Mouse (Mus musculus) heart, embryonic 11.5 days (tissue): ENCODE data around the gene Best3. TPM values are rescaled to one million over a fixed set of nuclear protein-coding genes. Genes with fewer than 3 reads are reported as not detected.
"Not testable (repeated sequence)": the region's sequence is repeated elsewhere in the genome, so short reads cannot be mapped to it uniquely, and the experiment has no call there.

Source experiments
- ATAC-seq: fragments of 200-750 bp; cut with Nextera tagmentation; replicated peaks from 2 replicates; pipeline ENCODE4 v1.8.0; 2017; ENCODE audit warnings: moderate library complexity; ENCODE audit not compliant: insufficient number of reproducible peaks, low FRiP score, low TSS enrichment
- H3K27ac ChIP-seq: fragments of 300-500 bp; sonication (generic); 2 replicates; pipeline ENCODE4 v1.5.1; 2014; ENCODE audit warnings: mild to moderate bottlenecking, low read depth, low read length
- H3K27me3 ChIP-seq: fragments of 300-500 bp; sonication (generic); 2 replicates; pipeline ENCODE4 v1.6.1; 2014; ENCODE audit warnings: mild to moderate bottlenecking, low read length, mixed read lengths; ENCODE audit not compliant: control insufficient read depth, insufficient read depth
- H3K36me3 ChIP-seq: fragments of 300-500 bp; sonication (generic); 2 replicates; pipeline ENCODE4 v1.6.1; 2014; ENCODE audit warnings: mild to moderate bottlenecking, low read length, moderate library complexity, mixed read lengths; ENCODE audit not compliant: control insufficient read depth, insufficient read depth
- H3K4me1 ChIP-seq: fragments of 300-500 bp; sonication (generic); 2 replicates; pipeline ENCODE4 v1.6.1; 2014; ENCODE audit warnings: low read length; ENCODE audit not compliant: control insufficient read depth, insufficient read depth
- H3K4me2 ChIP-seq: fragments of 300-500 bp; sonication (generic); 2 replicates; pipeline ENCODE4 v1.6.1; 2014; ENCODE audit warnings: mild to moderate bottlenecking, moderate library complexity
- H3K4me3 ChIP-seq: fragments of 300-500 bp; sonication (generic); 2 replicates; pipeline ENCODE4 v1.5.1; 2014; ENCODE audit warnings: low read depth, low read length
- H3K9ac ChIP-seq: fragments of 300-500 bp; sonication (generic); 2 replicates; pipeline ENCODE4 v1.6.1; 2014; ENCODE audit warnings: mild to moderate bottlenecking, low read depth, low read length, moderate library complexity
- H3K9me3 ChIP-seq: fragments of 300-500 bp; sonication (generic); replicated peaks from 2 replicates; pipeline ENCODE4 v1.6.1; 2016; ENCODE audit warnings: low read length; ENCODE audit not compliant: control insufficient read depth
- WGBS: fragments of 180-500 bp; shearing (Covaris S2); extraction: QIAGEN DNeasy Blood & Tissue Kit; methylation state at CpG from one replicate; pipeline ENCODE4 v1.1.7; 2014; ENCODE audit not compliant: insufficient replicate concordance; 5-methylcytosine and 5-hydroxymethylcytosine counted together
- polyA plus RNA-seq: library from polyadenylated mRNA; unstranded; fragments of >200 nt; fragmentation: Nextera tagmentation; extraction: Ambion mirVana; gene quantifications from 2 replicates; pipeline ENCODE4 v1.2.1, GENCODE M21; 2014

Best3 gene
- polyA plus RNA-seq, 1 experiment from 2014 or later = 0.14 TPM

- Histone ChIP-seq H3K4me1 (peaks cover 27% of the 10 kb centered on the region), H3K27ac (peak overlapping the region; percentile 77), H3K4me2 (peak overlapping the region; percentile 79), H3K4me3 (peak overlapping the region; percentile 42), H3K9me3 (no peaks in the 10 kb centered on the region), H3K9ac (peak overlapping the region; percentile 72), H3K36me3 (no peaks in the 10 kb centered on the region), H3K27me3 (no peaks in the 10 kb centered on the region)
- WGBS = 10% methylated on average over 16 of the region's 16 CpGs
- peak; percentile 57; the same call in 1 of the 2 replicates for ATAC-seq
These were observed 37.6 kb downstream of the Best3 start for GRCm38 (mm10) chr10:117023693-117024092.

GRCm38 (mm10) chr10:117025776-117026175, 39.7 kb downstream of the Best3 start:
- not testable (repeated sequence) for H3K27ac ChIP-seq, ATAC-seq, H3K27me3 ChIP-seq, H3K36me3 ChIP-seq, H3K9me3 ChIP-seq, H3K4me2 ChIP-seq, H3K9ac ChIP-seq, H3K4me3 ChIP-seq
- peaks cover 27% of the 10 kb centered on the region for H3K4me1 ChIP-seq

- Histone ChIP-seq H3K27ac (no peak overlapping the region), H3K4me3 (no peak overlapping the region), H3K4me1 (peaks cover 23% of the 10 kb centered on the region), H3K27me3 (no peaks in the 10 kb centered on the region), H3K9me3 (no peaks in the 10 kb centered on the region), H3K9ac (no peak overlapping the region), H3K4me2 (no peak overlapping the region), H3K36me3 (no peaks in the 10 kb centered on the region)
- 78% methylated on average over 8 of the region's 8 CpGs for WGBS
- ATAC-seq = no peak
These were observed 40.1 kb downstream of the Best3 start for GRCm38 (mm10) chr10:117026176-117026575.

- Histone ChIP-seq H3K4me3 (no peak overlapping the region), H3K27ac (no peak overlapping the region), H3K36me3 (no peaks in the 10 kb centered on the region), H3K9me3 (no peaks in the 10 kb centered on the region), H3K27me3 (no peaks in the 10 kb centered on the region), H3K4me1 (no peaks in the 10 kb centered on the region), H3K4me2 (no peak overlapping the region), H3K9ac (no peak overlapping the region)
- no peak for ATAC-seq
- WGBS = 81% methylated on average over 3 of the region's 3 CpGs
These were observed 45.0 kb downstream of the Best3 start for GRCm38 (mm10) chr10:117031160-117031559.

GRCm38 (mm10) chr10:117033785-117034184, 47.7 kb downstream of the Best3 start:
- Histone ChIP-seq H3K27ac (no peak overlapping the region), H3K4me2 (no peak overlapping the region; the same call in 1 of the 2 replicates), H3K9me3 (no peaks in the 10 kb centered on the region), H3K4me3 (no peak overlapping the region), H3K4me1 (no peaks in the 10 kb centered on the region), H3K36me3 (no peaks in the 10 kb centered on the region), H3K27me3 (no peaks in the 10 kb centered on the region), H3K9ac (no peak overlapping the region)
- WGBS = 28% methylated on average over 8 of the region's 8 CpGs
- no peak for ATAC-seq

- Histone ChIP-seq H3K4me1 (peaks cover 13% of the 10 kb centered on the region), H3K9ac (no peak overlapping the region), H3K27ac (no peak overlapping the region), H3K4me3 (no peak overlapping the region), H3K9me3 (no peaks in the 10 kb centered on the region), H3K4me2 (no peak overlapping the region), H3K36me3 (no peaks in the 10 kb centered on the region), H3K27me3 (no peaks in the 10 kb centered on the region)
- WGBS = 66% methylated on average over 6 of the region's 6 CpGs
- ATAC-seq = no peak
These were observed 54.2 kb downstream of the Best3 start for GRCm38 (mm10) chr10:117040355-117040754.

GRCm38 (mm10) chr10:117042295-117042694, 56.2 kb downstream of the Best3 start:
- peak; percentile 61 for ATAC-seq
- WGBS = 29% methylated on average over 14 of the region's 14 CpGs
- peak overlapping the region; percentile 89 for H3K27ac ChIP-seq

GRCm38 (mm10) chr10:117043497-117044166, 57.5 kb downstream of the Best3 start:
- H3K9ac ChIP-seq, H3K27me3 ChIP-seq, H3K36me3 ChIP-seq, H3K9me3 ChIP-seq, ATAC-seq, H3K27ac ChIP-seq, H3K4me3 ChIP-seq: not testable (repeated sequence)
- Histone ChIP-seq H3K4me2 (peak overlapping the region; percentile 48), H3K4me1 (peaks cover 16% of the 10 kb centered on the region)
- 22% methylated on average over 16 of the region's 16 CpGs for WGBS

More at GRCm38 (mm10) chr10:117042295-117042694, 56.2 kb downstream of the Best3 start:
- Histone ChIP-seq H3K4me3 (no peak overlapping the region), H3K4me1 (peaks cover 13% of the 10 kb centered on the region), H3K9me3 (no peaks in the 10 kb centered on the region), H3K27me3 (no peaks in the 10 kb centered on the region), H3K9ac (no peak overlapping the region), H3K4me2 (peak overlapping the region; percentile 36), H3K36me3 (no peaks in the 10 kb centered on the region)
